Mouse (Mus musculus): ENCODE results near the gene Smchd1.

GRCm38 (mm10) chr17:71311340-71312171, 163.6 kb downstream of the Smchd1 start, which contains the start of gene Emilin2:
- TF ChIP-seq CTCF (IDR thresholded peaks at IDR 0.05; ENCODE audit: low read depth) (peak; percentile 82), EP300 (IDR thresholded peaks at IDR 0.05; ENCODE audit: low read depth) (no peak)
